ENCODE assay signal across 9 mouse cellular contexts in the genomic region with DNA sequence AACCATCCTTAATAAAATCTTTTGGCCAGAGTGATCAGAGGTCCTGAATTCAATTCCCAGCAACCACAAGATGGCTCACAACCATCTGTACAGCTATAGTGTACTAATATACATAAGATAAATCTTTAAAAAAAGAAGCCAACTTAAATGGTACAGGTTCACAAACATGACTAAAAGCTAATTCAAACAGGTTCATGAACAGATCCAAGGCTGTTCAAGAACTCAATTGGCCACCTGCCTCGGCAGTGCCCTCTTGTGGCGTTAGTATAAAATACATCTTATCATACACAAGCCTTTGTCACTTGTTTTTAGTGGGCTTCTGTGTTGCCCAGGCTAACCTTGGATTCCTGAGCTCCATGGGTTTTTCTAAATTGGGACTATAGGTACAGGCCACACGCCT. TPM values are rescaled to one million over a fixed set of nuclear protein-coding genes. Genes with fewer than 3 reads are reported as not detected.
DNase-seq lines count a peak whose midpoint lies in the region.
"Had no signal": no experiment of that assay in that cellular context is flagged by ENCODE, and none has a peak within 500 bp of the region (broad histone marks: within the 10 kb centered on the region; RNA-seq: fewer than 3 reads in every experiment).

No protein-coding gene starts in this region.

- DNase-seq in heart, adult 18-20 months: peak; percentile 36 to 70
- no peak for DNase-seq in heart, embryonic 10.5 days (ENCODE audit: low spot score)
- peak; percentile 59 for DNase-seq in urinary bladder, postnatal 25 days (ENCODE audit: low spot score)
- DNase-seq in urinary bladder, postnatal 10 days (ENCODE audit: low spot score): no peak
- DNase-seq in cerebellum, adult 9-11 months: peak; percentile 50
- DNase-seq in induced T-regulatory cell, adult 2 months (ENCODE audit: low read depth): peak; percentile 94
- DNase-seq in mesoderm, embryonic 11.5 days (ENCODE audit: low read depth, low spot score): peak; percentile 85
- peak; percentile 84 for DNase-seq in thymus, postnatal 0 days (ENCODE audit: low spot score)

- H3K9me3 ChIP-seq in heart, embryonic 10.5 days: no peaks in the 10 kb centered on the region

- no peak overlapping the region for H3K27ac ChIP-seq in heart, embryonic 10.5 days

- H3K4me3 ChIP-seq in heart, embryonic 10.5 days: no peak overlapping the region

- 17% methylated on average over 3 of the region's 3 CpGs for WGBS in heart, embryonic 10.5 days

- peaks cover 23% of the 10 kb centered on the region for H3K36me3 ChIP-seq in heart, embryonic 10.5 days

- no peaks in the 10 kb centered on the region for H3K27me3 ChIP-seq in heart, embryonic 10.5 days (ENCODE audit: insufficient read depth, poor library complexity, severe bottlenecking)

- H3K4me1 ChIP-seq in heart, embryonic 10.5 days: peaks cover 12% of the 10 kb centered on the region

RNA-seq across cellular contexts. Expression of gene Eif1, which starts 3.9 kb away (rescaled TPM):
- total RNA-seq in heart, adult 18-20 months (2021): 1,000 to 10,000 TPM; 1,847 to 1,982 TPM
- 1,444 and 1,503 TPM in 2 replicates for polyA plus RNA-seq in heart, embryonic 10.5 days (2016; fragmentation: Nextera tagmentation; extraction: Ambion mirVana)
- polyA plus RNA-seq in thymus, postnatal 0 days (2015; fragmentation: Nextera tagmentation; extraction: Ambion mirVana): 2,060 and 2,248 TPM in 2 replicates

RNA-seq across cellular contexts. Expression of gene Gast, which starts 10.6 kb away (rescaled TPM):
- total RNA-seq in heart, adult 18-20 months (2021): not detected
- not detected in 2 replicates for polyA plus RNA-seq in heart, embryonic 10.5 days (2016; fragmentation: Nextera tagmentation; extraction: Ambion mirVana)
- polyA plus RNA-seq in thymus, postnatal 0 days (2015; fragmentation: Nextera tagmentation; extraction: Ambion mirVana): 1.9 and 2.1 TPM in 2 replicates
- total RNA-seq: layer of hippocampus, postnatal 14 days had no signal

RNA-seq across cellular contexts. Expression of gene Hap1, which starts 32.4 kb away (rescaled TPM):
- 1 to 10 TPM; 1.8 to 1.9 TPM for total RNA-seq in heart, adult 18-20 months (2021)
- 5.1 and 8.4 TPM in 2 replicates for polyA plus RNA-seq in heart, embryonic 10.5 days (2016; fragmentation: Nextera tagmentation; extraction: Ambion mirVana)
- polyA plus RNA-seq in thymus, postnatal 0 days (2015; fragmentation: Nextera tagmentation; extraction: Ambion mirVana): 1.7 and 2.0 TPM in 2 replicates

RNA-seq across cellular contexts. Expression of gene Krt42, which starts 53.9 kb away (rescaled TPM):
- total RNA-seq in heart, adult 18-20 months (2021): not detected
- polyA plus RNA-seq in heart, embryonic 10.5 days (2016; fragmentation: Nextera tagmentation; extraction: Ambion mirVana): not detected in 2 replicates
- polyA plus RNA-seq in thymus, postnatal 0 days (2015; fragmentation: Nextera tagmentation; extraction: Ambion mirVana): 0.35 and 0.46 TPM in 2 replicates
- total RNA-seq: layer of hippocampus, postnatal 14 days had no signal

Comparison
In these comparisons a context has a peak if more than half of its experiments do, and no peak if none do; other contexts are left out.
1. DNase-seq: peak in heart, adult 18-20 months (2 of 2), urinary bladder, postnatal 25 days (single experiment), cerebellum, adult 9-11 months (single experiment), induced T-regulatory cell, adult 2 months (single experiment), mesoderm, embryonic 11.5 days (single experiment) and thymus, postnatal 0 days (single experiment); none in heart, embryonic 10.5 days (single experiment) and urinary bladder, postnatal 10 days (single experiment).